Mouse (Mus musculus): ENCODE measurements at regions not wholly inside any gene's neighbourhood (a gene's known extent, or its start where the extent isn't known, plus 50 kb on each side); places are given as distances from the start of the nearest gene placed in this dataset.

DNA sequence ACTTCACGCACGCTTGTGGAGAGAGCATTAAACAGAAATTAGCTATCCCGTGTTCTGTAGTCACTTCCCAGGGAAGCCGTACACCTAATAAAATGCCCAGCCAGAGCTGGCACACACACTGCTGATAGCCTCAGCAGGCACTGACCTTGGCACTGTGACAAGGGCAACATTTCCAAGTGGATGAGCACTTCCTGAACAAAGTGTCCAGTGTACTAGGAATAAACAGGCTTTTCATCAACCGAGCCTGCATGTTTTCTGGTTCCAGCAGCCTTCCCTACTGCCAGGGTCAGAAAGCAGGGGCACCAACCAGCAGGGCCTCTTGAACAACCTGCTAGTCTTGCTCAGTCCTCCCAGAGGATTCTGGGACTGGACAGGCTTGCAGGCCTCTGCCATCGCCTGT lies 74.3 kb upstream of the Armc2 start:
- Histone ChIP-seq H3K9ac (no peak overlapping the region; the same call in 1 of the 2 replicates), H3K27me3 (replicated peaks) (no peaks in the 10 kb centered on the region), H3K27ac (no peak overlapping the region), H3K4me1 (peaks cover 58% of the 10 kb centered on the region), H3K36me3 (no peaks in the 10 kb centered on the region), H3K4me3 (no peak overlapping the region), H3K9me3 (replicated peaks) (no peaks in the 10 kb centered on the region), H3K4me2 (no peak overlapping the region)
- WGBS (ENCODE audit: insufficient replicate concordance) = 80% methylated on average over 6 of the region's 6 CpGs
- ATAC-seq = no peak

DNA sequence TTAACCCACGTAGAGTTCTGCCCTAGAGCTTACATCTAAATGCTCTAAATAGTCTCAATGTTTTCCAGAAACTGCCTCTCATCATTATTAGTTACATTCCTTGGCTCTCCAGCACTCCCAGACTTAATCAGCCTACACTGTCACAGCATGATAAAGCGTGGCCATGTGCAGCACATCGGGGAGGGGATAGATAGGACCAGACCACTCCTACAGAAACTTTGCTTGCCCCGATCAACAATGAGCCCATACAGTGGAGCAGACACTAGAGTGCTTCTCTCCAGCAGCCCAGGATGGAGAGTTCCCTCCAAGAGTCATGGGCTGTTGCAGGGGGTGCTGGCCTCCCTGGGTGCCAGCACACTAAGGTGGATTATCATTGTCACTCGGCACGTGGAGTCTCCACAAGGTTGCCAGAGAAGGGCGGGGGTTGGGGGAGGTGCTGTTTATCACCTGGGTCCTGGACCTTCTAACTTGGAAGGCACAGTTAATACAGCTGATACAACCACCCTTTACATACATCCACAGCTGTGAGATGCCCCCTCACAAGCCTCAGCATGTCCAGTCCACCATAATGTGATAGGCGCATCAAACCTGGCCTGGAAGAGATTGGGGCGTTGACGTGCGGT lies 73.4 kb upstream of the Armc2 start:
- Histone ChIP-seq H3K4me1 (peaks cover 50% of the 10 kb centered on the region), H3K36me3 (no peaks in the 10 kb centered on the region), H3K4me2 (peak overlapping the region; percentile 51), H3K9me3 (replicated peaks) (no peaks in the 10 kb centered on the region), H3K27me3 (replicated peaks) (no peaks in the 10 kb centered on the region), H3K27ac (peak overlapping the region; percentile 53), H3K9ac (peak overlapping the region; percentile 7; the same call in 1 of the 2 replicates), H3K4me3 (no peak overlapping the region)
- WGBS (ENCODE audit: insufficient replicate concordance) = 41% methylated on average over 11 of the region's 11 CpGs
- peak; percentile 90 for ATAC-seq

DNA sequence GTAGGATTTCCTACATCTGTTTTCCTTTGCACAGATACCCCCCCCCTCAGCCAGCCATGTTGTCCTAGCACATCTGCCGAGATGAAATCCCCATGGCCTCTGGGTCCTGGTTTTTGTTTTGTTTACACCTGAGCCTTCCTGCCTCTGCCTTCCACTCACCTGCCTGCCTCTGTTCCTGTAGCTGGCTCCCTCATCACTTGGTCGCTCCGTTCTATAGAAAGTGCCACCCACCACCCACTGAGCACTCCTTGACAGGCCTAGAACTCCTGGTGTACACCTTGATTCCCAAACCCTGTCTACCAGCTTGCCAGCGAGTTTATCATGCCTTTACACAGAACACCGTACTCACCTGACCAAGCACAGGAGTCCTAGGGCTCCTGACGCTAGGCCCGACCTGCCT lies 72.6 kb upstream of the Armc2 start:
- Histone ChIP-seq H3K4me3 (no peak overlapping the region), H3K27me3 (replicated peaks) (no peaks in the 10 kb centered on the region), H3K27ac (no peak overlapping the region), H3K9ac (no peak overlapping the region), H3K4me1 (peaks cover 46% of the 10 kb centered on the region), H3K4me2 (no peak overlapping the region), H3K36me3 (no peaks in the 10 kb centered on the region), H3K9me3 (replicated peaks) (no peaks in the 10 kb centered on the region)
- ATAC-seq = no peak
- 81% methylated on average over 7 of the region's 7 CpGs for WGBS (ENCODE audit: insufficient replicate concordance)

DNA sequence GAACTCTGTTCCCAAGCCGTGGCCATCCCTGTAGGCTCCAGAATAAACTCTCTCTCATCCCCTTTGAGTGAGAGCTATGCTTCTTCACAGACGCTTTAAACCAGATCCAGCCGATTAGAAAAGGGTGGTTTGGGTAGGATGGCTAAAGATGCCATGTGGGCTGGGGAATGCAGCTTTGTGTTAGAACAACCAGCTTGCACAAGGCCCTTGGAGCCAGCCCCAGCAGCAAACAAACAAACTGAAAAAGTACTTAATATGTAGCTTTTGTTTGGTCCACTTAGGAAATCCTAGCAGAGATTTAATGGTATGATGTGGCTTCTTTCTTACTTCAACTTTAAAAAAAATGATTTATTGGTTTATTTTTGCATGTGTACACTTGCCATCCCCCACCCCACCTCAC lies 71.9 kb upstream of the Armc2 start:
- WGBS (ENCODE audit: insufficient replicate concordance) = 69% methylated on average over 3 of the region's 3 CpGs
- Histone ChIP-seq H3K4me3 (no peak overlapping the region), H3K9ac (no peak overlapping the region), H3K27me3 (replicated peaks) (no peaks in the 10 kb centered on the region), H3K9me3 (replicated peaks) (no peaks in the 10 kb centered on the region), H3K36me3 (no peaks in the 10 kb centered on the region), H3K4me1 (peaks cover 46% of the 10 kb centered on the region), H3K4me2 (no peak overlapping the region), H3K27ac (no peak overlapping the region)
- ATAC-seq = no peak

DNA sequence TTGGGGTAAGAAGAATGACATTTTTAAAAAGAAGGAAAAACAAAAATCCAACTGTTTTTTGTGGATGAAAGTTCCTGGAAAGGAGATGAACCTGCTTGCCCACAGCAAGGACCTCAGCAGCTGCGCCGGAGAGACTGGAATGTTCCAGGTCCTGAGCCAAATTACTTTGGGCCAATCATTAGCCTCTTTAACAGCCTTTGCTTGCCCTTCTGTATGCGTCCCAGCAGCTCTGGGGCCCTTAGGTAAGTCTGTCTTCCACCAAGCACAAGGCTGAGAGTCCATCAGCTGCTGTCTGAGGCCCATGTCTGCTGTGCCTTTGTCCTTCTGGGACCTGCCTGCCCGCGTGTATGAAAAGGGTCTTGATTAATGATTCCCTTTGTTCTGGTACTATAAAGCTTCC lies 71.4 kb upstream of the Armc2 start:
- Histone ChIP-seq H3K27me3 (replicated peaks) (no peaks in the 10 kb centered on the region), H3K36me3 (no peaks in the 10 kb centered on the region), H3K9me3 (replicated peaks) (0 out of 2 replicates have a peak, but pooled peaks cover 4% of the 10 kb centered on the region), H3K4me3 (no peak overlapping the region), H3K4me2 (no peak overlapping the region), H3K4me1 (peaks cover 46% of the 10 kb centered on the region), H3K27ac (0 out of 2 replicates have a peak overlapping the region, but pooled peaks have one; percentile 13), H3K9ac (no peak overlapping the region)
- ATAC-seq = no peak
- WGBS (ENCODE audit: insufficient replicate concordance) = 74% methylated on average over 5 of the region's 5 CpGs

DNA sequence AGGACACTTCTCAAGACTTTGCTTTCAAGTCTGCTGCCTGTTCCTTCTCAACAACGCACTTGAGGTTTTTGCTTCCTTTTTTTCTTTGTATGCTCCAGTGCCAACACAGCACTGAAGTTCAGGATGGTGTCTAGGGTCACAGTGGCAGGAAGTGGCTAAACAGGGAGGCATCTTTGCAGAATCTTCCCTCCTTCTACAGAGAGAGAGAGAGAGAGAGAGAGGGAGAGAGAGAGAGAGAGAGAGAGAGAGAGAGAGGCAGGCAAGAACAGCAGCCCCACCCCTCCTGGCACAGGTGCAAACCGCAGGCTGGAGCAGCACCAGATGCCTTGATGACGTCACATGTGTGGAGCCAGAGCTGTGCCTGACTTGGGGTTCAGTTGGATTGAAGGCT lies 71.0 kb upstream of the Armc2 start:
- Histone ChIP-seq H3K4me3 (no peak overlapping the region), H3K9ac (no peak overlapping the region), H3K9me3 (replicated peaks) (0 out of 2 replicates have a peak, but pooled peaks cover 4% of the 10 kb centered on the region), H3K36me3 (no peaks in the 10 kb centered on the region), H3K27ac (0 out of 2 replicates have a peak overlapping the region, but pooled peaks have one; percentile 13), H3K27me3 (replicated peaks) (no peaks in the 10 kb centered on the region), H3K4me2 (0 out of 2 replicates have a peak overlapping the region, but pooled peaks have one; percentile 13), H3K4me1 (peaks cover 46% of the 10 kb centered on the region)
- ATAC-seq = no peak
- 10% methylated on average over 3 of the region's 3 CpGs for WGBS (ENCODE audit: insufficient replicate concordance)

DNA sequence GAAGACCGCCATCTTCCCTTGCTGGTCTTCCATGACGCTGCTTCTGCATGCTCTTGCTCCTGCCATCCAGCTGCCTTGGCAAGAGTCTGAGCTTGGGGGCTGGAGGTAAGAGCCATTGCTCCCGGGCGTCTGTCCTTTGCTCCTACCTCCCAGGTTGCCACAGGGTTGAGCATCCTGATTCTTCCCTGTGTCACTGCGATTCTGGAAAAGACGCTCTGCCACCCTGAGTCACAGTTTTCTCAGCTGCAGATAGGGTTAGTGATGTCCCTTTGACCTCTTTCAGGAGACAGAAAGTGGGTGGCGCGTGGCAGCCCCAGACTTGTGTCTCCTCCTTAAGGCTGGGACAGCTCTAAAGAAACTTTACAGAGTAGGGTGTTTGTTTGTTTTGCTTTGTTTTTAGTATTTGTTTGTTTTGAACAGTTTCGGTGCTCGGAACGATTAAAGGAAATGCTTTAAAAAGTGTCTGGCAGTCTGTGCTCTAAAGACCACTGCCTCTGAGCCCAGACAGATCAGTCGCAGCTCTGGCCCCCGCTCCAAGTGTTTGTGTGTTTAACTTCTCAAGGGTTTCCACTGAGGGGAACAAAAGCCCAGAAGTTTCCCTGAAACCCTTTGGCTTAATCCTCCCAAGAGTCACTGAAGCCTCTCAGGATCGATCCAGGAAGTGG lies 70.5 kb upstream of the Armc2 start:
- Histone ChIP-seq H3K4me3 (no peak overlapping the region), H3K9ac (no peak overlapping the region), H3K4me1 (peaks cover 46% of the 10 kb centered on the region), H3K36me3 (no peaks in the 10 kb centered on the region), H3K27ac (no peak overlapping the region), H3K9me3 (replicated peaks) (0 out of 2 replicates have a peak, but pooled peaks cover 4% of the 10 kb centered on the region), H3K4me2 (0 out of 2 replicates have a peak overlapping the region, but pooled peaks have one; percentile 13), H3K27me3 (replicated peaks) (no peaks in the 10 kb centered on the region)
- ATAC-seq = no peak
- WGBS (ENCODE audit: insufficient replicate concordance) = 59% methylated on average over 14 of the region's 14 CpGs

DNA sequence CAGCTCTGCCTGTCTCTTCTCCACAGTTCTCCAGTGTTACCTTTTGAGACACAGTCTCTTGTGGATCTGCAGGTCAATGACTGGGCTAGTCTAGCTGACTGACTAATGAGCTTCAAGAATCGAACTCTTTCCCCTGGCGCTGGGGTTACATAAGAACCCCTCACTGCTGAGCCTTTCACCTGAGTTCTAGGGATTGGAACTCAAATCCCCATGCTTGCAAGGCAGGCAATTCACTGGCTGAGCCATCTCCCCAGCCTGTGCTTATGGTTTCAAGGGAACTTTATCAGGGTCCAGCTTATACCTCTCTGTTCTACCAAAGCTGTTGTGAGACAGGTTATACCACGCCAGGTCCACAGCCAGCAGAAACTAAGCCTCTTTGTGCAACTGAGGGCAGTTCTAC lies 69.7 kb upstream of the Armc2 start:
- 69% methylated on average over 3 of the region's 3 CpGs for WGBS (ENCODE audit: insufficient replicate concordance)
- Histone ChIP-seq H3K9ac (no peak overlapping the region), H3K36me3 (no peaks in the 10 kb centered on the region), H3K27ac (no peak overlapping the region), H3K9me3 (replicated peaks) (0 out of 2 replicates have a peak, but pooled peaks cover 4% of the 10 kb centered on the region), H3K4me1 (peaks cover 46% of the 10 kb centered on the region), H3K27me3 (replicated peaks) (no peaks in the 10 kb centered on the region), H3K4me2 (no peak overlapping the region), H3K4me3 (no peak overlapping the region)
- no peak for ATAC-seq

DNA sequence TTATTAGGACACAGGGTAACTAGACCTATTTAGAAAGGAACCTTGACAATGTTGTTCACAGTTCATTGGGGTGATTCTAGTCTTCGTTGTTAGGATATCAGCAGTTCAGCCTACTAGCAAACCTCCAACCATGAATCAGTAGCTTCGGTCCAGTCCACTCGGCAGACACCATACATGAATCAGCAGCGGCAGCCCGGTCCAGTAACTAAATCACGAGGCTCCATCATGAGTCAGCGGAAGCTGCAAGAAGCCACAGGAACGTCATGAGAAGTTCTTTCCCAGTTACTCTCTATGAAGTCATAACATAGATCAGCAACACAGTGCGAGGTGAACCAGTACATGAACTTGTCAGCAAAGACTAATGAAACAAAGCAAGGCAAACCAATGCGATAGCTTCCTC lies 68.4 kb upstream of the Armc2 start:
- H3K4me3 ChIP-seq = no peak overlapping the region
- H3K4me1 ChIP-seq = peaks cover 40% of the 10 kb centered on the region
- 0 out of 2 replicates have a peak, but pooled peaks cover 4% of the 10 kb centered on the region for H3K9me3 ChIP-seq (replicated peaks)
- WGBS (ENCODE audit: insufficient replicate concordance) = 72% methylated on average over 10 of the region's 10 CpGs
- H3K36me3 ChIP-seq = no peaks in the 10 kb centered on the region
- H3K27ac ChIP-seq = no peak overlapping the region
- no peak overlapping the region for H3K4me2 ChIP-seq
- no peaks in the 10 kb centered on the region for H3K27me3 ChIP-seq (replicated peaks)
- ATAC-seq = no peak
- no peak overlapping the region for H3K9ac ChIP-seq

DNA sequence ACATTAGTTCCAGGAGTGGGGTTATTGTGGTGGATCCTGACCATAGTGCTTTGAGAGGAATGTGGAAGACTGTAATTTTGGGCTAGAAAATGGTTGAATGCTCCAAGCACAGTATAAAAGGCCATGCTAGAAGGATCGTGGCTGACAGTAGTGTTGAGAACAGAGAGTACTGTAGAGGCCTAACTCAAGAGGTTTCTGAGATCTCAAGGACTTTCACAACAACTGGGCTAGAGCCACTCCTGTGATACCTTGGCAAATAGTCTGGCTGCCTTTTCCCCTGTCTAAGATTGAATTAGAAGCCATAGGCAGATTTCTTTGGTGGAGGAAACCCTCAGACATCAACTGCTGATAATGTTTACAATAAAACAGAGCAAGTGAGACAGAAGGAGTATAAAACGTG lies 67.1 kb upstream of the Armc2 start:
- Histone ChIP-seq H3K9me3 (replicated peaks) (0 out of 2 replicates have a peak, but pooled peaks cover 4% of the 10 kb centered on the region), H3K4me2 (no peak overlapping the region), H3K27me3 (replicated peaks) (no peaks in the 10 kb centered on the region), H3K4me3 (no peak overlapping the region), H3K9ac (no peak overlapping the region), H3K4me1 (peaks cover 26% of the 10 kb centered on the region), H3K36me3 (no peaks in the 10 kb centered on the region), H3K27ac (no peak overlapping the region)
- 71% methylated on average over 2 of the region's 2 CpGs for WGBS (ENCODE audit: insufficient replicate concordance)
- ATAC-seq = no peak

DNA sequence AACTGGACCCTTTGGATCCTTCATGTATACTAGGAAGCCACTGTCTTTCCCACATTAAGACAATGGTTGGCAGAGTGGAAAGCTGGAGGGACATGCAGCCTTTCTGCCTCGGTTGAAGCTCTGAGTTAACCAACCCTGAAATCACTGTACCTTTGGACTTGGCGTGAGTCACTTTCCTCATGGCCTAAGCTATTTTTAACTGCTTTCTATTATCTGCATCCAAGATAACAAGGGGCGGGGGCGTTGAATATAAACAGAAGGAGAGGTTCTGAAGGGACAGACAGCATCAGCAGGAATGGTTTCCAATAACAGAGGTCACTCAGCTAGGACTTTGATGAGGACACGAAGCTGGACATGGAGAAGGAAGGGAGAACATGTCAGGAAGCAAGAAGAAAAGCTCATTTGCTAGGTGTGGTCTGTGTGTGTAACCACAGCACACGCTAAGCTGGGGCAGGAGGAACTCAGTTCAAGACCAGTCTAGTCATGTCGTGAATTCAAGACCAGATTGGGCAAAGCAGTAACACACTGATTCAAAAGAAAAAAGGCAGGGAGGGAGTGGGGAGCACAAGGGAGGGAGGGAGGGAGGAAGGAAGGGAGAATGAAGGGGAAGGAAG lies 64.1 kb upstream of the Armc2 start:
- 20% methylated on average over 7 of the region's 7 CpGs for WGBS (ENCODE audit: insufficient replicate concordance)
- Histone ChIP-seq H3K4me2 (no peak overlapping the region), H3K27me3 (replicated peaks) (no peaks in the 10 kb centered on the region), H3K4me3 (no peak overlapping the region), H3K27ac (no peak overlapping the region), H3K9ac (no peak overlapping the region), H3K4me1 (peaks cover 10% of the 10 kb centered on the region; the same call in 1 of the 2 replicates), H3K36me3 (no peaks in the 10 kb centered on the region), H3K9me3 (replicated peaks) (0 out of 2 replicates have a peak, but pooled peaks cover 4% of the 10 kb centered on the region)
- no peak for ATAC-seq

DNA sequence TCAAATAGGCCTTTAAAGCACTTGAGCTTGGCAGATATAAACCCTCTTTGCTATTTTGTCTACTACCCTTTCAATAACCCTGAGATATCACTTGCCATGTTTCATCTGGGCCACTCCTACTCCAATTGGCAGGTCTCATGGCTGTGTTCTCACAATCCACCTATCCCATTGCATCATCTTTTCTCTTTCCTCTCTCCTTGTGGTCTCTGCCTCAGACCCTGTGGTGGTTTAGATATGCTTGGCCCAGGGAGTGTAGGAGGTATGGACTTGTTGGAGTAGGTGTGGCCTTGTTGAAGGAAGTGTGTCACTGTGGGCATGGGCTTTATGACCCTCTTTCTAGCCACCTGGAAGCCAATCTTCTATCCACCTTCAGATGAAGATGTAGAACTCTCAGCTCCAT lies 61.5 kb upstream of the Armc2 start:
- H3K9me3 ChIP-seq (replicated peaks) = 0 out of 2 replicates have a peak, but pooled peaks cover 1% of the 10 kb centered on the region
- H3K27me3 ChIP-seq (replicated peaks) = no peaks in the 10 kb centered on the region
- H3K4me1 ChIP-seq = peaks cover 10% of the 10 kb centered on the region; the same call in 1 of the 2 replicates
- H3K27ac ChIP-seq = no peak overlapping the region
- no peak overlapping the region for H3K4me2 ChIP-seq
- H3K9ac ChIP-seq = no peak overlapping the region
- no peak overlapping the region for H3K4me3 ChIP-seq
- ATAC-seq = no peak
- H3K36me3 ChIP-seq = no peaks in the 10 kb centered on the region

Data from liver, embryonic 12.5 days (tissue).